ENCODE assay signal across 15 mouse cellular contexts in the genomic region with DNA sequence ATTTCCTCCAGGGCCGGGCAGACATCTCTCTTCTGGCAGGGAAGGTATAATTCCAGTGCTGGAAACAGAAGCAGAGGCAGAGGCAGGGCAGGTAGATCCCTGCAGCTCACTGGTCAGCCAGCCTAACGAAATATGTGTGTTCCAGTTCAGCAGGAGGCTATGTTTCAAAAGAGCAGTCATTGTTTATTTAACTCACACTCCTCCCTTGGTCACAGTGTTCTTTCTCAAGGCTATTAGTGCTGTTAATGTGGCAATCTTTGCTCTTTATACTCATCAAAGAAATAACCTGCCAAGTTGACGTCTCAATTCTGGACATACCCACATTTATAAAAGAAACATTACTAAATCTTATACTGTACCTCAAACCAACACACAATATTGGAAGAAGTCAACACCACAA.
"Had no signal": no experiment of that assay in that cellular context is flagged by ENCODE, and none has a peak within 500 bp of the region (broad histone marks: within the 10 kb centered on the region; RNA-seq: fewer than 3 reads in every experiment).

No protein-coding gene starts in this region.

- DNase-seq: retina, postnatal 1 day; right cerebral cortex, adult 18-20 months; right cerebral cortex, postnatal 14 days; right cerebral cortex, postnatal 25 days; right cerebral cortex, postnatal 4 days; spleen, adult 18-20 months; thymus, adult 18-20 months; thymus, adult 2 months; thymus, postnatal 14 days; thymus, postnatal 25 days; thymus, postnatal 36 days; thymus, postnatal 4 days had no signal

- H3K9ac ChIP-seq: neural tube, embryonic 15.5 days; stomach, embryonic 15.5 days had no signal

- H3K9me3 ChIP-seq: neural tube, embryonic 15.5 days; stomach, embryonic 15.5 days had no signal

- H3K36me3 ChIP-seq: neural tube, embryonic 15.5 days; stomach, embryonic 15.5 days had no signal

- H3K27me3 ChIP-seq: neural tube, embryonic 15.5 days; stomach, embryonic 15.5 days had no signal

- H3K27ac ChIP-seq: neural tube, embryonic 15.5 days; stomach, embryonic 15.5 days; stomach, postnatal 0 days had no signal

- H3K4me3 ChIP-seq: neural tube, embryonic 15.5 days; stomach, embryonic 15.5 days had no signal

- H3K4me1 ChIP-seq: neural tube, embryonic 15.5 days; stomach, embryonic 15.5 days had no signal

- H3K4me2 ChIP-seq: neural tube, embryonic 15.5 days; stomach, embryonic 15.5 days had no signal
